Mouse (Mus musculus) adrenal gland, adult 8-10 months (tissue): ENCODE measurements at regions not wholly inside any gene's neighbourhood (a gene's known extent, or its start where the extent isn't known, plus 50 kb on each side); places are given as distances from the start of the nearest gene placed in this dataset.
"Not testable (repeated sequence)": the region's sequence is repeated elsewhere in the genome, so short reads cannot be mapped to it uniquely, and the experiment has no call there.

Experiments used
- DNase-seq: peaks from one replicate; pipeline ENCODE4 v3.0.0; 2022

DNA sequence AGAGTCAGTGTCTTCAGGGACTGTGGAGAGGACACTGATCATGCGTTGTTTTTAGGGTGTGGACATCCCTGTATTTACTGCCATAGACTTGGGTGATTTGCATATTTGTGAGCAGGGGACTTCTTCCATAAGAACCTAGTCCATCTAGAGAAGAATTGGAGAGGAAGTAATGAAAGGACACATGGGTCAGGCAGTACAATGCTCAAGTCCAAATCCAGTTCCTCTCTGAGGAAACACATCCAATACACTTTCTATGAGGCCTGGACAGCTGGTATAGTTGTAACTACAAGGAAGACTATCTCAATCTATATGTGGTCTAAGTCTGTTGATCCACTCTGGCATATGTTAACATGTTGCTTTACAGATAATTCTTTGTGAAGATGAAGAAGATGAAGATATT is 734.9 kb upstream of the Zfp386 start:
- not testable (repeated sequence) for DNase-seq

DNA sequence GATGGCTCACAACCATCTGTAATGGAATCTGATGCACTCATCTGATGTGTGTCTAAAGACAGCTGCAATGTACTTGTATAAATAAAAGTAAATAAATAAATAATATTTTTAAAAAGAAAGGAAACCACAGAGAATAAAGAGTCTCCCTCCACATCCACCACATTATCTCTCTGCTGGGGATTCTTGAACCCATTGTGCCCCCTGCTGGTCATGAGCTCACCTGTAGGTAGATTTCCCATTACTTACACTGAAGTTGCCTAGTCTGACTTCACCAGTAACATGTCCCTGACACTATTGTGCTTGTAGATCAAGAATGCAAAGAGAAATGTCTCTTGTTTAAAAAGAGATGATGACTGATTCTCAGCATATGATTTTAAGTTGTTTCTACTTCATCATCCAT is 726.9 kb upstream of the Zfp386 start:
- DNase-seq, result peak; percentile 9

DNA sequence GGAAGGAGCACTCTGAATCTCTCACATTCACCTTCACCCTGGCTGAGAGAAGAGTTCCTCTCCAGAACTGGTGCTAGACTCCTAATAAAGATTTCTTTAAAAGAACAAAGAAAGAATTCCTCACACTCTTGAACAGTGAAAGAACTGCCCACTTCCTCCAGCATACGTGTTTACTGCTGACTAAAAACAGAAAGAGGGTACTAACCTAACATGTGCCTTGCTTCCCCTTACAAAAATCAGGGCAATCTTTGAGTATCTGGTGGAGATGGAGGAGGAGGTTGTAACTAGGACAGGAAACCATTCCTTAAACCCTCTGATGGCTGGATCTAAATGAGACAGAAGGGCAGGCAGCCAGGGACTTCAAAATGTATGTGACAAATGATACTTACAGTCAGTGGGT is 719.1 kb upstream of the Zfp386 start:
- no peak for DNase-seq

DNA sequence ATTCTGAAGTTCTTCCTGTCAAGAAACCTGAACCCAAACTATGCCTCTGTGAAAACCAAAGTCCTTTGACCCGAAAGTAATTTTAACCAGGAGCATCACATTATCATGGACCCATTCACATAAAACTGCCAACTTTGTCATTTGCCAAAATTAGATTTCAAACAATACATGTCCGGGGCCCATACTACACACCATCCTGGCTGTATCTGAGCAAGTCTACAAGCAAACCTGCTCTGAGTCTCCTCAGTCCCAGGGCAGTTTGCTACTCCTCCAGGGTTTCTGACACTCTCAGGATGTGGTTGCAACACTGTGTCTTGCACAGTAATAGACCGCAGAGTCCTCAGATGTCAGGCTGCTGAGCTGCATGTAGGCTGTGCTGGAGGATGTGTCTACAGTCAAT is 712.8 kb upstream of the Zfp386 start:
- DNase-seq, result not testable (repeated sequence)

DNA sequence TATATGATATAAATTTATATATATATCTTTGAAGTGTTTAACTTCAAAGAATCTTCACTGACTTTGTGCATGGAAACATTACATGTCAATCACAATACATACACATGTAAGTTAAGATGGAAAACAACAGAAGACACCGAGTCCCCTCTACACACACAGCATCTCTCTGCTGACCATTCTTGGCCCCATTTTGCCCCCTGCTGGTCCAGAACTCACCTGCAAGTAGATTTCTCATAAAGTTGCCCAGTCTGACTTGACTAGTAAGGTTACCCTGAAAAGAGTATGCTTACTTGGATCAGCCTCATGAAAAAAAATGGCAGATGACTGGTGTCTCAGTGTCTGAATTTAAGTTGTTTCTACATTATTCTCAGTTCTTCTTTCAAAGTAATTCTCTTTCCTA is 710.9 kb upstream of the Zfp386 start:
- DNase-seq, result no peak

DNA sequence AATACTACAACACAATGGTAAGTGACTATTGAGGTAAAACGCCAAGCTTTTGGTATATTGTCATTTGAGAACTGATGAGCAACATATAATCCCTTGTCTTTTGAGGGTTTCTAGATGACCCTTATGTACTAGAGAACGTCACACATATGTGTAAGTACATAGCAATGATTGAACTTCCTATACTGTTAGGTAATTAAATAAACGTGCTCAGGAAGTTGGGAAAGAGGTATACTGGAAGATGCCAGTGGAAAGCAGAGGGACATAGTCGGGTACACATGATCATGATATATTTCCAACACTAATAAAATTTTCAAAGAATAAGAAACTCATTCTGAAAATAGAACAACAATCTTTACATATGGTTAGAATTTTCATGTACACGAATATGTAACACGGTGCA is 701.4 kb upstream of the Zfp386 start:
- not testable (repeated sequence) for DNase-seq

DNA sequence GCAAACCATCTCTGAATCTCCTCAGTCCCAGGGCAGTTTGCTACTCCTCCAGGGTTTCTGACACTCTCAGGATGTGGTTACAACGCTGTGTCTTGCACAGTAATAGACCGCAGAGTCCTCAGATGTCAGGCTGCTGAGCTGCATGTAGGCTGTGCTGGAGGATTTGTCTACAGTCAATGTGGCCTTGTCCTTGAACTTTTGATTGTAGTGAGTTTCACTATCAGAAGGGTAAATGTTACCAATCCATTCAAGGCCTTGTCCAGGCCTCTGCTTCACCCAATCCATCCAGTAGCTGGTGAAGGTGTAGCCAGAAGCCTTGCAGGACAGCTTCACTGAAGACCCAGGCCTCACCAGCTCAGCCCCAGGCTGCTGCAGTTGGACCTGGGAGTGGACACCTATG is 688.5 kb upstream of the Zfp386 start:
- not testable (repeated sequence) for DNase-seq

DNA sequence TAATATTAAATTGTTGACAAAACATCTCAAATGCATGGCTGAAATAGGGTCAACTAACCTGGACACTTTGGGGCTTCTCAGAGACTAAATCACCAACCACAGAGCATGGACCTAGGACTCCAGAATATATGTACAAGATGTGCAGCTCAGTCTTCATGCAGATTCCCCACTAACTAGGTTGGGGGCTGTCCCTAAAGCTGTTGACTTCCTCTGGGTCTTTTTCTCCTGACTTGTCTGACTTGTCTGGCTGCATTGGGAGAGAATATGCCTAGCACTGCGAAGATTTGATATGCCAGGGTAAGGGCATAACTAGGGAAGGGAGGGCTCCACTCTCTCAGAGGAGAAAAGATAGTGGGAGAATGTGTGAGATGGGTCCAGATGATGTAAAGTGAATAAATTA is 681.9 kb upstream of the Zfp386 start:
- not testable (repeated sequence) for DNase-seq

DNA sequence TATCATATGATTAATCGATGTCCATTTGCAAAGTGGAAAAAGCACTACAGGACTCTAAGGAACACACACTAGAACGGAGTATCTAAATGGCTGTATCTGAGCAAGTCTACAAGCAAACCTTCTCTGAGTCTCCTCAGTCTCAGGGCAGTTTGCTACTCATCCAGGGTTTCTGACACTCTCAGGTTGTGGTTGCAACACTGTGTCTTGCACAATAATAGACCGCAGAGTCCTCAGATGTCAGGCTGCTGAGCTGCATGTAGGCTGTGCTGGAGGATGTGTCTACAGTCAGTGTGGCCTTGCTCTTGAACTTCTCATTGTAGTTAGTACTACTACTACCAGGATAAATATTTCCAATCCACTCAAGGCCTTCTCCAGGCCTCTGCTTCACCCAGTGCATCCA is 675.7 kb upstream of the Zfp386 start:
- DNase-seq, result peak; percentile 26

DNA sequence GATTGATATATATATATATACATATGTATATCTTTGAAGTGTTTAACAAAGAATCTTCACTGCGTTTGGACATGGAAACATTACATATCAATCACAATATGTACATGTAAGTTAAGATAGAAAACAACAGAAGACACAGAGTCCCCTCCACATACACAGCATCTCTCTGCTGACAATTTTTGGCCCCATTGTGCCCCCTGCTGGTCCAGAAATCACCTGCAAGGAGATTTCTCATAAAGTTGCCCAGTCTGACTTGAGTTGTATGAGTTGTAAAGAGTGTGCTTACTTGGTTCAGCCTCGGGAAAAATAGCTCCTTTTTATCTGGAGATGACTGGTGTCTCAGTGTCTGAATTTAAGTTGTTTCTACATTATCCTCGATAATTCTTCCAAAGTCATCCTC is 674.5 kb upstream of the Zfp386 start:
- not testable (repeated sequence) for DNase-seq

DNA sequence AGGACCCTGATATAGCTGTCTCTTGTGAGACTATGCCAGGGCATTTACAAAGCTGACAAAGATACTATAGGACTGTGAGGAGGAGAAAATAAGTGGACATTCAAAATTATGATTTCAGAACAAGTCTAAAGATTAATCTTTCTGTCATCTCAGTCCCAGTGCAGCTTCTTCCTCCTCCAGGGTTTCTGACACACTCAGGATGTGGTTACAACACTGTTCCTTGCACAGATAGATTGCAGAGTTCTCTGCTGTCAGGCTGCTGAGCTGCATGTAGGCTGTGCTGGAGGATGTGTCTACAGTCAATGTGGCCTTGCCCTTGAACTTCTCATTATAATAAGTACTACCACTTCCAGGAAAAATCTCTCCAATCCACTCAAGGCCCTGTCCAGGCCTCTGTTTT is 661.0 kb upstream of the Zfp386 start:
- peak; percentile 13 for DNase-seq

DNA sequence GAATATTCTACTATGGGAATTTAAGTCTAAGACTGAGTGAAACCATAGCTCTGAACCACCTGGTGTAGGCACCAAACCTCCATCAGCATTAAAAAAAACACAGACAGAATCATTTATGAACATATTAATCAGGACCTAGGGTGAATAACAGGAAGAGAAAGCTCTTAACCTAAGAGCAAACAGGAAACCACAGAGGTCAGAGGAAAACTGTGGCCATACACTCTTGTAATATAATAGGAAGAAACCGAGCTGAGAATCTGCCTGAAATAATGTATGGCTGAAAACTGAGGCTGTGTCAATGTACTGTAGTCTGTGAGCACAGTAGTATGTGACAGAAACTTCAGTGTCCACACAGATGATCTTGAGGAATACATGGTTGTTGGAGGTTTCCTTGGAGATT is 643.4 kb upstream of the Zfp386 start:
- no peak for DNase-seq

DNA sequence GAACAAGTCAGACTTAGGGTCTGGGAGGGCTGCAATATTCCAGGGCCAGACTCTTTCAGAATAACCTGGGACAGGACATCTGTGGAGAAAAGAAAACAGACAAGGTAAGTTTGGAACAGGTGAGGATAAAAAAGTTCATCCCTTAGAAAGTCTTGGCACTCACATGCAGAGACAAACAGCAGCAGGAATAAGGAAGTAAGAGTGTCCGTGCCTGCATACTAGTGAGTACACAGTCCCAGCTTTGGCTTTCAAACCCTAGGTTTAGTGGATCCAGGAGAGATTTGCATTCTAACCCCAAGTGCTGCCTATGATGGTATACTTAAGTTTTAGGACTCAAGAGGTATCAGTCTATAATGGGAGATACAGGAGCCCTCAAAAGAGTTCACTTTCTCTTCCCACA is 642.9 kb upstream of the Zfp386 start:
- no peak for DNase-seq

DNA sequence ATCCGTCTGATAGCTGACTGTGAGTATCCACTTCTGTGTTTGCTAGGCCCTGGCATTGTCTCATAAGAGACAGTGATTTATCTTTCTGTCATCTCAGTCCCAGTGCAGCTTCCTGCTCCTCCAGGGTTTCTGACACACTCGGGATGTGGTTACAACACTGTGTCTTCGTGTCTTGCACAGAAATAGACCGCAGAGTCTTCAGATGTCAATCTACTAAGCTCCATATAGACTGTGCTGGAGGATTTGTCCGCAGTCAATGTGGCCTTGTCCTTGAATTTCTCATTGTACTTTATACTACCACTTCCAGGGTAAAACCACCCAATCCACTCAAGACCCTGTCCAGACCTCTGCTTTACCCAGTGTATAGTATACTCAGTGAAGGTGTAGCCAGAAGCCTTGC is 601.3 kb upstream of the Zfp386 start:
- not testable (repeated sequence) for DNase-seq

DNA sequence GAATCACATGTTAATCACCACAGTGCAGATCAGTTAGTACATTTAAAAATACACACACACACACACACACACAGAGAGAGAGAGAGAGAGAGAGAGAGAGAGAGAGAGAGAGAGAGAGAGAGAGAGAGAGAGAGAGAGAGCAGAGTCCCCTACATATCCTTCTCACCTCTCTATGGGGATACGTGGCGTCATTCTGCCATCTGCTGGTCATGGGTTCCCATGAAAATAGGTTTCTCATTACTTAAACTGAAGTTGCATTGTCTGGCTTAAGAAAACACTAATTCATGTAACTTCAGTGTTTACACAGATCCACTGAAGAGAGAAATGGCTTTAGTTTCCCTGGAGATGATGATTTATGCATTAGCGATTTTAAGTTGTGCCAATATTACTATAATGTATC is 594.9 kb upstream of the Zfp386 start:
- not testable (repeated sequence) for DNase-seq

DNA sequence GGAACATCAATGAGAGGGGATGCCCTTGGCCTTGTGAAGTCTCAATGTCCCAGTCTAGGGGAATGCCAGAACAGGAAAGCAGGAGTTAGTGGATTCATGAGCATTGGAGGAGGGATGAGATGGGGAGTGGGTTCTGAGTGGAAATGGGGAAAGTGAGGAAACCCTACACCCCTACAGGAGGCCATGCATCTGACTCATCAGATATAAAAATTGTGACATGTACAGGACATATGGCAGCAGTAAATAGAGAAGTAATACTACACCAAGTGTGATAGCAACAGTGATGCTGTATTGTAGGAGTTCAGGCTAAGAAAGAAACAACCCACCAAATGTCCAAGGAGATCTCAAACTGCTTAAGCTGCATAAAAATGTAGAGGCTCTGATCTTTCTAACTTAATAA is 582.7 kb upstream of the Zfp386 start:
- not testable (repeated sequence) for DNase-seq

DNA sequence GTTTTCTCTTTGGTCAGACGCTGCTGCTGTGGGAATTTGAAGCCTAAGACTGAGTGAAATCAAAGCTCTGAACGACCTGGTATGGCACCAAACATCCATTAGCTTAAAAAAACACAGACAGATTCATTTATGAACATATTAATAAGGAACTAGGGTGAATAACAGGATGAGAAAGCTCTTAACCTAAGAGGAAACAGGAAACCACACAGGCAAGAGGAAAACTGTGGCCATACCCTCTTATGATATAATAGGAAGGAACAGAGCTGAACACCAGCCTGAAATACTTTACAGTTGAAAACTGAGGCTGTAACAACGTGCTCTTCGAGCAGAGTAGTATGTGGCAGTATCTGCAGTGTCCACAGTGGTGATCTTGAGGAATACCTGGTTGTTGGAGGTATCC is 579.5 kb upstream of the Zfp386 start:
- not testable (repeated sequence) for DNase-seq

DNA sequence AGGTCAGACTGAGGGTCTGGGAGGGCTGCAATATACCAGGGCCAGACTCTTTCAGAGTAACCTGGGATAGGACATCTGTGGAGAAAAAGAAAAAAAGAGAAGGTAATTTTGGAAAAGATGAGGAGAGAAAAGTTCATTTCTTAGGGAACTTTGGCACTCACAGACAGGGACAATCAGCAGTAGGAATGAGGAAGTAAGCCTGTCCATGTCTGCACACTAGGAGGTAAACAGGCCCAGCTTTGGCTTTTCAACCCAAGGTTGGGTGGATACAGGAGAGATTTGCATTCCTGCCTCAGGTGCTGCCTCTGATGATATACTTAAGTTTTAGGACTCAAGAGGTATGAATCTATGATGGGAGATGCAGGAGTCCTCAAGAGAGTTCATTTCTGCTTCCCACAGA is 579.0 kb upstream of the Zfp386 start:
- not testable (repeated sequence) for DNase-seq

DNA sequence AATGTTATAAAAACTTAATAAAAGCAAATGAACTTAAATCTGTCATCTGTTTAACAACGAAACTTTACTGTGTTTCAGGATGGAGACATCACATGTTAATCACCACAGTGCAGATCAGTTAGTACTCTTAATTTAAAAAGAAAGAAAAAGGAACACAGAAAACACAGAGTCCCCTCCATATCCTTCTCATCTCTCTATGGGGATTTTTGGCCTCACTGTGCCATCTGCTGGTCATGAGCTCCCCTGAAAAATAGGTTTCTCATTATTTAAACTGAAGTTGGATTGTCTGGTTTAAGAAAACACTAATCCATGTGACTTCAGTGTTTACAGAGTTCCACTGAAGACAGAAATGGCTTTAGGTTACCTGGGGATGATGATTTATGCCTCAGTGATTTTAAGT is 548.7 kb upstream of the Zfp386 start:
- DNase-seq, result no peak

DNA sequence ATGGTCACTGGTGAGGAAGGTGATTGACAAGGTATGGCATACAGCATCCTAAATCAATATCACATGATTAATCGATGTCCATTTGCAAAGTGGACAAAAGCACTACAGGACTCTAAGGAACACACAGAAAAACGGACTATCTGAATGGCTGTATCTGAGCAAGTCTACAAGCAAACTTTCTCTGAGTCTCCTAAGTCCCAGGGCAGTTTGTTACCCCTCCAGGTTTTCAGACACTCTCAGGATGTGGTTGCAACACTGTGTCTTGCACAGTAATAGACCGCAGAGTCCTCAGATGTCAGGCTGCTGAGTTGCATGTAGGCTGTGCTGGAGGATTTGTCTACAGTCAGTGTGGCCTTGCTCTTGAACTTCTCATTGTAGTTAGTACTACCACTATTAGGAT is 540.2 kb upstream of the Zfp386 start:
- DNase-seq, result not testable (repeated sequence)

DNA sequence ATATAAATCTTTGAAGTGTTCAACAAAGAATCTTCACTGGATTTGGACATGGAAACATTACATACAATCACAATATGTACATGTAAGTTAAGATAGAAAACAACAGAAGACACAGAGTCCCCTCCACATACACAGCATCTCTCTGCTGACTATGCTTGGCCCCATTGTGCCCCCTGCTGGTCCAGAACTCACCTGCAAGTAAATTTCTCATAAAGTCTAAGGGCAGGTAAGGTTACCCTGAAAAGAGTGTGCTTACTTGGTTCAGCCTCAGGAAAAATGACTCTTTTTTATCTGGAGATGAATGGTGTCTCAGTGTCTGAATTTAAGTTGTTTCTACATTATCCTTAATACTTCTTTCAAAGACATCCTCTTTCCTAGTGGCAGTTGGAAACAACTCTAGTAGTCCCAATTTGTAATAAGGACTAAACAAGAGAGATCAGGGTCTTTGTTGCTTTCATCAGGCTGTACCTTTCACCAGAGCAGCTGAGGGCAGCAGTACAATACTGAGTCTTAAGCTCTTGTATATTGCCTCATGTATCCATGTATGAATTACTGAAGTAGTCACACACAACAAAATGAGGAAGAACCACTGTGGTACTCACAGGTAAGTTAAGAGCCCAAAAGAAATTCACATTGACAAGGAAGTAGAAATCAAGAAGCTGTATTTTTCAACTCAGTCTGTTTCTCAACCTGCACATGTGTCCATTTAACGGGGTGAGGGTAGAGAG is 538.7 kb upstream of the Zfp386 start:
- DNase-seq, result not testable (repeated sequence)

DNA sequence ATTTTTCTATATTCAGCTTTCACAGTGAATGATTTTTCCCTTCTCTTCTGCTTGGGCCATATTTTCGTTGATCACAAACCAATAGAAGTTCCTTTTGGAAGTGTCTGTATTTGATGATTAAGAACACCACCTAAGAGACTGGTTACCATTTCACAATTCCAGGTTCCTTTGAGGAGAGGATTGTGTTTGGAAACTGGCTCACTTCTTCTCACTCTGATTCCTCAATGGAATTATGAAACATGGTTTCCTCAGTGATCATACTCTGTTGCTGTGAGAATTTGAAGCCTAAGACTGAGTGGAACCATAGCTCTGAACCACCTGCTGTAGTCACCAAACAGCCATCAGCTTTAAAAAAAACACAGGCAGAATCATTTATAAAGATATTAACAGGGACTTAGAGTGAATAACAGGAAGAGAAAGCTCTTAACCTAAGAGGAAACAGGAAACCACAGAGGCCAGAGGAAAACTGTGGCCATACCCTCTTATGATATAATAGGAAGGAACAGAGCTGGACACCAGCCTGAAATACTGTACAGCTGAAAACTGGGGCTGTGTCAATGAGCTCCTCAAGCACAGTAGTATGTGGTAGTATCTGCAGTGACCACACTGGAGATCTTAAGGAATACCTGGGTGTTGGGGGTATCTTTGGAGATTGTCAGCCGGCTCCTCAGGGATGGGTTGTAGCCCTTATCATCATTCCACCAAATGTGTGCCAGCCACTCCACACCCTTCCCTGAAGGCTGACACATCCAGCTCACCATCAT is 528.6 kb upstream of the Zfp386 start:
- not testable (repeated sequence) for DNase-seq

DNA sequence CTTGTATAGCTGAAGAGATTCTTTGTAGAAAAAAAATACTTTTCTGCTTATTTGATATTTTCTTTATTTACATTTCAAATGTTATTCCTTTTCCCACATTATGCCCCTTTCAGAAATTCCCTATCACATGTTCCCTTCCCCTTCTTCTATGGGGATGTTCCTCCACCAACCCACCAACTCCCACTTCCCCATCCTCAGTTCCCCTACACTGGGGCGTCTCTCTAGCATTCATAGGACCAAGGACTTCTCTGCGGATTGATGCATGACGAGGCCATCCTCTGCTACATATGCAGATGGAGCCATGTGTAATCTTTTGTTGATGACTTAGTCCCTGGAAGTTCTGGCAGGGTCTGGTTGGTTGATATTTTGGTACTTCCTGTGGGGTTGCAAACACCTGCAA is 520.5 kb upstream of the Zfp386 start:
- DNase-seq, result no peak

DNA sequence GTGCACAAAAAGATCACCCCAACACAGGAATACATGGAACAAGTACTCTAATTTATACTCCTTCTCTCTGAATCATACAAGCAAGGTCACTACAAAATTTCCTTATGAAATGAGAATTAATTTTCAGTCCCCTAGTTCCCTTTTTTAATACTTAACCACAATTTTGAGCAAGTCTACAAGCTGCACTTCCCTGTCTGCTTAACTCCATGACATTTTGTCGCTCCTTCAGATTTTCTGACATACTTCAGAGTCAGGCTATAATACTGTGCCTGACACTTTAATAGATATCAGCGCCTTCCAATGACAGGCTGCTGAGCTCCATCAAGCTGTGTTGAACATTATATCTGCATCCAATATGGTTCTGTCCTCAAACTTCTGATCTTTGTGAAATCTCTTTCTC is 505.0 kb upstream of the Zfp386 start:
- no peak for DNase-seq
